Mouse (Mus musculus) embryonic stem cell, embryonic (primary cell): ENCODE measurements around the gene Ntrk1.
"Not testable (repeated sequence)": the region's sequence is repeated elsewhere in the genome, so short reads cannot be mapped to it uniquely, and the experiment has no call there.

Experiments used
- CTCF ChIA-PET, 4 experiments: fragments of 300-600 bp in 2 of 4; fragments of 350-600 bp in 2 of 4; sonication (Branson Sonifier 250); formaldehyde crosslinking; loops; one replicate each; lab custom pipeline; 2022; ENCODE audit warnings: inconsistent platforms in 2 of 4; lab: Charles Lee
- POLR2A ChIA-PET, 4 experiments: fragments of 300-600 bp in 2 of 4; fragments of 350-600 bp in 2 of 4; sonication (Branson Sonifier 250); formaldehyde crosslinking; loops; one replicate each; lab custom pipeline; 2022; ENCODE audit warnings: antibody characterized with exemption in 4 of 4, inconsistent platforms in 1 of 4; lab: Charles Lee

Gene Ntrk1

DNA sequence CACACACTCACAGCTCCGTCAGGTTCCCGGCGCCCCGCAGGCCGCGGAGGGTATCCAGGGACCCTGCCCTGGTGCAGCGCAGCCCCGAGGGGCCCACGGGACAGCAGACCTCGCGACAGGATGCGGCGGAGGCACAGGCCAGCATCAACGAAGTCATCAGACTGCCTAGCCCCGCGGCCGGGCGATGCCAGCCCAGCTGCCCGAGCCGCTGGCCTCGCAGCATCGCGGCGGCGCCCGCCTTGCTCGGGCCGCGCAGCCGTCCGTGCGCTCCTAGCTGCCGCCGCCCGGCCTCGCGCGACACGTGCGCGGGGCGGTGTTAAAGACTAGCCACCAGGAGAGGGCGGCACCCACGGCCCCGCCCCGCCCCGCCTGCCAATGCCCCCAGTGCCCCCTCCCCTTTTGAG lies at the start of gene Ntrk1:
Ntrk1 (minus strand) TSS at position 241 of the 404 bp plus-strand sequence.
- ChIA-PET CTCF (interaction anchor here (0.5 to 4.7 kb wide), 44 partner anchors 8 to 1377 kb away, joined by 3 to 36 read pairs (median 6); partner anchors contain the start of genes Lrrc71 (in 2 of the 4), Nes (in 2 of the 4), Isg20l2 (in 1 of the 4) and Rrnad1 (in 1 of the 4)), POLR2A (interaction anchor here in 3 of 4 experiments (0.7 to 3.7 kb wide), 14 partner anchors 8 to 343 kb away, joined by 3 to 13 read pairs (median 3); no protein-coding TSS in a partner anchor)

- ChIA-PET CTCF (interaction anchor here in 2 of 4 experiments (2.9 to 4.3 kb wide), 3 partner anchors 13 to 71 kb away, joined by 24 to 38 read pairs (median 29); partner anchors contain the start of gene Ntrk1 (in 1 of the 2)), POLR2A (interaction anchor here in 2 of 4 experiments (0.6 to 3.6 kb wide), 4 partner anchors 10 to 309 kb away, joined by 4 to 12 read pairs (median 6); no protein-coding TSS in a partner anchor)
Observed at GRCm38 (mm10) chr3:87840858-87841257, 45.9 kb upstream of the Ntrk1 start.

GRCm38 (mm10) chr3:87838622-87839021 lies 43.7 kb upstream of the Ntrk1 start:
- ChIA-PET CTCF (interaction anchor here (0.5 to 4.3 kb wide), 117 partner anchors 8 to 1136 kb away, joined by 3 to 38 read pairs (median 4); partner anchors contain the start of genes Insrr (in 3 of the 4), Lrrc71 (in 3 of the 4), Ntrk1 (in 3 of the 4) and Prcc (in 2 of the 4)), POLR2A (interaction anchor here (0.6 to 3.6 kb wide), 18 partner anchors 9 to 299 kb away, joined by 3 to 12 read pairs (median 4); partner anchors contain the start of gene Hdgf (in 1 of the 4))

DNA sequence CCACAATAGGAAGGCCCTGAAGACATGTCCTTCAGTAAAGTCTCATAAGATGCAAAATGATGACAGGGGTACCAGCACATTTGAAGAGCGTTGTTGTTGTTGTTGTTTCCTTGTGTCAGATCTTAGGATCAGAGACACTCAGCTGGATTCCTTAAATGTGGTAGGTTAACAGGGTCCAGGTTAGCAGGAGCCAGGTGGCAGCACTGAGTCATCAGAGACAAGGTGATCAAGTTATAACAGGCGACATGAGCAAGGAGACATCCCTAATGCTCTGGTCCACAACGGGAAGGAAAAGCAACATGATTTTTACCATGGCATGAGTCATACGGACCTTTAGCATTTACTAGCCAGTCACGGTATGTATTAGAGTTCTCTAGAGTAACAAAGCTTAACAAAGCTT lies 38.5 kb upstream of the Ntrk1 start:
- POLR2A ChIA-PET: interaction anchor here in 2 of 4 experiments (1.0 to 3.5 kb wide), 3 partner anchors 30 to 52 kb away, joined by 3 to 12 read pairs (median 3); partner anchors contain the start of gene Prcc (in 2 of the 2)
- CTCF ChIA-PET: interaction anchor here in 3 of 4 experiments (0.6 to 2.5 kb wide), 14 partner anchors 12 to 271 kb away, joined by 3 to 13 read pairs (median 4); partner anchors contain the start of genes Lrrc71 (in 1 of the 3) and Ntrk1 (in 1 of the 3)

DNA sequence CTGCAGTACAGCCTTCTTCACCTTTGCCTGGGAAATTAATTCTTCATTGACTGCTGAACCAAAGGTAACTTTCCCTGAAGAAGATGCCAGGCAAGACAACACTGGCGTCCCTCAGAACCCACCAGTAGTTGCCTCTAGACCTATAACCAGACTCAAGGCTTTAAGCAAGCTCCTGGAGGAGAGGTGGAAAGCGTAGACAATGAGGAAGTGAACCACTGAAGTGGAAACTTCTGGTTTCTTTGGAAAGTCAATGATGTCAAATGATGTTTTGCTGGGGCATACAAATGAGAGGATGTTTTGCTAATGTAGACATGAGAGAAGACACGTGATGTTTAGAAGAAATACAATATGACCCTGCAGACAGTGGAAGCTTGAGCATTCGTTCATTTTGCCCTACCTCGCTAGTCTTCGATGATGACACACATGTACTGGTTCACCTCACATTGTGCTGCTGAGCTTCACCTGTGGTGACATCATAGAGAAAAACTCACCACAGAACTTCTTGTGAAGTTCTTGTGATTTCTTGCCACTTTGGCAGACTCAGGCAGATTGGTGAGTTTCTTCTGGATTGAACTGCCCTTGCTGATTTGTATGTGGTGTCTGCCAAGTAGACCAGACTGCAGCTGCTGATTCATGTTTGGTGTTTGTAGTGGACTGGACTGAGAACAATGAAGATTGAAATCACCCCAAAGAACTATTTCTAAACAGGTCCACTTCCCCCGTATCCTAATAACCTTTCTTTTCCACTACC lies 37.3 kb upstream of the Ntrk1 start:
- CTCF ChIA-PET: interaction anchor here in 3 of 4 experiments (1.0 to 2.5 kb wide), 6 partner anchors 13 to 129 kb away, joined by 3 to 13 read pairs (median 4); partner anchors contain the start of genes Lrrc71 (in 1 of the 3) and Ntrk1 (in 1 of the 3)

DNA sequence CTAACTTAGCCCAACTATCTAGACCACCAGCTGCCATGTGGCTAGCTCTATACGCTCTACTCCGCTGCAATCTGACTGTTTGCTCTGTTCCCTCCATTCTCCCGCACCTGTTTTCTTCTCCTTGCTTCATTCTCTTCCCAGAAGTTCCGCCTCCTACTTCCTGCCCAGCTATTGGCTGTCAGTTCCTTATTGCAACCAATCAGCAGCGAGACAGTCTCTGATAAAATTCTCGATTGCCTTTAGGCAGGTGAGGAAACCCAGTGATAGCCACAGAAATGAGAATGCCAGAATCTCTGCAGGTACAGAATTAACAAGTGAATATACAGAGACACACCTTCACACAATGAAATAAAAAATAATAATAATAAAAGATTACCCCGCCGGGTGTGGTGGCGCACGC lies 34.1 kb upstream of the Ntrk1 start:
- ChIA-PET POLR2A (interaction anchor here in 2 of 4 experiments (0.7 to 1.1 kb wide), 4 partner anchors 12 to 151 kb away, joined by 3 to 4 read pairs (median 3); no protein-coding TSS in a partner anchor), CTCF (interaction anchor here (0.5 to 2.0 kb wide), 17 partner anchors 10 to 132 kb away, joined by 3 to 16 read pairs (median 4); partner anchors contain the start of gene Ntrk1 (in 1 of the 4))

More for the DNA sequence above, 37.3 kb upstream of the Ntrk1 start:
- POLR2A ChIA-PET: interaction anchor here in 2 of 4 experiments (1.2 to 3.5 kb wide), 3 partner anchors 31 to 138 kb away, joined by 3 to 12 read pairs (median 3); partner anchors contain the start of genes Nes (in 1 of the 2) and Prcc (in 1 of the 2)

DNA sequence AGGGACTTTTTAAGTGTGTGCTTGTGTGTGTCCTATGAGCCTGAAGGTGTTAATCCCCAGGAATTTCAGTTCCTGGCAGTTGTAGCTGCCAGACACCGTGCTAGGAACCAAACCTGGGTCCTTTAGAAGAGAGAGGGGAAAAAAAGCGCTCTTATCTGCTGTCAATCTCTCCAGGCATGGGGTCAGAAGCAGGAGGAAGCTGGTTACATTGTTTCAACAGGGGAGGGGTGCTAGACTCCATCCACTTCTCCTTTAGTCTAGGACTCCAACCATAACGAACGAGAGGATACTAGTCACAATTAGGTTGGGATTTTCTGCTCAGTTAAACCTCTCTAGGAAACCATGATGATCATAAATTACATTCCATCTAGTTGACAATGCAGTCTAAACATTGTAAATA lies 33.5 kb upstream of the Ntrk1 start:
- ChIA-PET POLR2A (interaction anchor here in 2 of 4 experiments (0.7 to 1.1 kb wide), 4 partner anchors 11 to 152 kb away, joined by 3 to 4 read pairs (median 3); no protein-coding TSS in a partner anchor), CTCF (interaction anchor here (0.5 to 2.0 kb wide), 17 partner anchors 10 to 133 kb away, joined by 3 to 16 read pairs (median 4); partner anchors contain the start of gene Ntrk1 (in 1 of the 4))

DNA sequence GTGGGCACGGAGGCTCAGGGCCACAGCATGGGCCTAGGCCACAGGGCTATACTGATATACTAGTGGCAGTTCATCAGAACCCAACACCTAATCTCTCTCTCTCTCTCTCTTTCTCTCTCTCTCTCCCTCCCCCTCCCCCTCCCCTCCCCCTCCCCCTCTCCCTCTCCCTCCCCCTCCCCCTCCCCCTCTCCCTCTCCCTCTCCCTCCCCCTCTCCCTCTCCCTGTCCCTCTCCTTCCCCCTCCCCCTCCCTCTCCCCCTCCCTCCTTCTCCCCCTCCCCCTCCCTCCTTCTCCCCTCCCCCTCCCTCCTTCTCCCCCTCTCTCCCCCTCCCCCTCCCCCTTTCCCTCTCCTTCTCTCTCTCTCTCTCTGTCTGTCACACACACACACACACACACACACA lies 29.2 kb upstream of the Ntrk1 start, which contains the start of gene Pear1:
Pear1 (minus strand) TSS at position 101 of the 400 bp plus-strand sequence.
- CTCF ChIA-PET, POLR2A ChIA-PET: not testable (repeated sequence)

DNA sequence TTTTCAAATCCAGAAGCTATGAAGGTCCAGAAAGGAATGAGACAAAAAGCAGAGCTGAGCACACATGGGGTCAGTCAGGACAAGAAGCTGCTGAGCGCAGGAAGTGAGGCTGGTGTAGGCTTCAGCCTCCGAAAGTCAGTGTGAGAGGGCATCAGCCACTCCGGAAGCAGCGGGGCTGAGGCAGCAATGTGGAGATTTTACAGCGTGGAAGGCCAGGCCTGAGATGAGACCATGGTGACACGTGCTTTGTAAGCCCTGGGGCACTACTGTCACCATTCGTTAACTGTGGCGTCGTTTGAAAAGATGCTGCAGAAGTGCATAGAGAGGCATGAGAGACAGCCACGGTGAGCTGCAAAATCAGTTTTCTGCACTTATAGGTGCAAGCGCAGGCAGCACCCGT lies 23.3 kb upstream of the Ntrk1 start:
- POLR2A ChIA-PET: interaction anchor here in 2 of 4 experiments (0.8 to 1.4 kb wide), 6 partner anchors 13 to 68 kb away, joined by 3 to 4 read pairs (median 3); partner anchors contain the start of genes Ntrk1 (in 1 of the 2) and Prcc (in 1 of the 2)
- CTCF ChIA-PET: interaction anchor here in 3 of 4 experiments (1.0 to 5.9 kb wide), 11 partner anchors 14 to 169 kb away, joined by 3 to 33 read pairs (median 13); partner anchors contain the start of genes Ntrk1 (in 2 of the 3) and Lrrc71 (in 1 of the 3)

GRCm38 (mm10) chr3:87816646-87817093 lies 21.7 kb upstream of the Ntrk1 start:
- POLR2A ChIA-PET: interaction anchor here in 3 of 4 experiments (0.6 to 3.2 kb wide), 11 partner anchors 12 to 245 kb away, joined by 3 to 13 read pairs (median 4); partner anchors contain the start of genes Insrr (in 1 of the 3), Lrrc71 (in 1 of the 3), Ntrk1 (in 1 of the 3) and Prcc (in 1 of the 3)

GRCm38 (mm10) chr3:87816166-87816565 lies 21.2 kb upstream of the Ntrk1 start:
- POLR2A ChIA-PET: interaction anchor here in 2 of 4 experiments (0.8 to 3.2 kb wide), 4 partner anchors 9 to 48 kb away, joined by 3 to 13 read pairs (median 4); partner anchors contain the start of genes Insrr (in 1 of the 2) and Ntrk1 (in 1 of the 2)
- CTCF ChIA-PET: interaction anchor here (0.6 to 5.9 kb wide), 21 partner anchors 8 to 67 kb away, joined by 3 to 33 read pairs (median 7); partner anchors contain the start of genes Ntrk1 (in 2 of the 4) and Lrrc71 (in 1 of the 4)

More at GRCm38 (mm10) chr3:87816646-87817093, 21.7 kb upstream of the Ntrk1 start:
- CTCF ChIA-PET: interaction anchor here (0.6 to 5.9 kb wide), 29 partner anchors 9 to 170 kb away, joined by 3 to 33 read pairs (median 5); partner anchors contain the start of genes Ntrk1 (in 2 of the 4) and Lrrc71 (in 1 of the 4)

DNA sequence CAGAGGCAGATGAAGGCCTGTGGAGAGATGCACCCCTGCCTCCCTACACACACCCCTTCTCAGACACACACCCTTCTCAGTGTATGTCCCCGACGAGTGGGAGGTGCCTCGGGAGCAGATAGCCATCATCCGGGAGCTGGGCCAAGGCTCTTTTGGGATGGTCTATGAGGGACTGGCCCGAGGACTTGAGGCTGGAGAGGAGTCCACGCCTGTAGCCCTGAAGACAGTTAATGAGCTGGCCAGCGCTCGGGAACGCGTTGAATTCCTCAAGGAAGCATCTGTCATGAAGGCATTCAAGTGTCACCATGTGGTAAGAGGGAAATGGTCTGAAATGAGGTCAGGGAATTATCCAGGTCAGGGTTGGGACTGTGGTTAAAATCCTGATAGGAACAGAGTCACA lies 17.9 kb upstream of the Ntrk1 start:
- ChIA-PET POLR2A (no interaction called here), CTCF (interaction anchor here in 2 of 4 experiments (0.6 to 0.8 kb wide), 2 partner anchors 16 to 69 kb away, joined by 3 read pairs; no protein-coding TSS in a partner anchor)

DNA sequence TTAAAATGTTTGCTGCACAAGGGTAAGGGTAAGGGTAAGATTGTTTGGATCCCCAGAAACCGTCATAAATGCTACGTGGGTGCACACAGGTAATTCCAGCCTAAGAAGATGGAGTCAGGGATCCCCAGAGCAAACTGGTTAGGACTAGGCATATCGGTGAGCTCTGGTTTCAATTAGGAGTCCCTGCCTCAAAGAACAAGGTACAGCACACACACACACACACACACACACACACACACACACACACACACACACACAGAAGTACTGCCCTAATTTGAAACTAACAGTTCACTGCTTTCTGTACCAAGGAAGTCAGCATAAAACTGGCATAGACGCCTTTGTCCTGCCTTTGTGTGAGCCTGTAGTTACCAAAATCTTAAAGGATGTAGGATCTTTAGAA lies 17.5 kb upstream of the Ntrk1 start:
- POLR2A ChIA-PET: interaction anchor here in 1 of 4 experiments (0.7 kb wide), 1 partner anchor 102 kb away, joined by 3 read pairs; no protein-coding TSS in a partner anchor
- CTCF ChIA-PET: interaction anchor here in 3 of 4 experiments (0.6 to 0.8 kb wide), 3 partner anchors 10 to 17 kb away, joined by 3 read pairs; no protein-coding TSS in a partner anchor

DNA sequence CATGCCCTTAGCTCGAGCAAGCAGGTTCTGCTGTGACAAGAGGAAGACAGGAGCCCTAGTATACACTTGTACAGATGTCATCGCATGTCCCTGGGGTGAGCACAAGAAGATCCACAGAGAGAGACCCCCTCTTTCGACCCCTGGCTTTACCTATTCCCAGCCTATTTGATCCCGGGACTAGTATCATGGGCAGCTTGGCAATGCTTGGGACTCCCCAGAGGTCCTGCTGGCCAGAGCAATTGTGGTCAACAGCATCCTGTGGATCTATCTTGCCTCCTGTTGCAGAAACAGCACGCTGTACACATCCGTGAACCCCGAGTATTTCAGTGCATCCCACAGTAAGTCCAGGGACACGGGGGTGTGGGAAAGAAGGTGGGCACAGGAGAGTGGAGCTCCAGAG lies 16.3 kb upstream of the Ntrk1 start:
- ChIA-PET POLR2A (no interaction called here), CTCF (interaction anchor here in 2 of 4 experiments (0.7 to 1.4 kb wide), 3 partner anchors 27 to 28 kb away, joined by 3 read pairs; no protein-coding TSS in a partner anchor)

DNA sequence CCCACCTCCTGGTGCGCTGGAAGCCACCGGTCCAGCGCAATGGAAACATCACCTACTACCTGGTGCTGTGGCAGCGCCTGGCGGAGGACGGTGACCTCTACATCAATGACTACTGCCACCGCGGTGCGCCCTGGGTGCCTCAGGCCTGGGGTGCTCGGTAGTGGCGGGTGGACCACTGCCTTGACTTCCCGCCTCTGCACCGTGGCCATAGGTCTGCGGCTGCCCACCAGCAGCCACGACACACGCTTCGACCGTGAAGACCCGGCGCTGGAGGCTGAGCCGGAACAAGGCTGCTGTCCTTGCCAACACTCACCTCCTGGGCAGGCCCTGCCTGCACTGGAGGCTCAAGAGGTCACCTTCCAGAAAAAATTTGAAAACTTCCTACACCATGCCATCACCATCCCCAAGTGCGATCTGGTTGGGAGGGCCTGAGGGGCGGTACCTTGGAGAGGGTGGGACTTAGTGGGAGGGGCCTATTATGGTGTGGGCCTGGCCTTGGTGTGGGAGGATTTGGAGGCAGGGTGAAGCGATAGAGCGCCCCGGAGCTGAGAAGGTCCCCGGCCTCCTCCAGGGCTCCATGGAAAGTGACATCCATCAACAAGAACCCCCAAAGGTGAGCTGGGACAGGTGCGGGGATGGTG lies 14.5 kb upstream of the Ntrk1 start:
- ChIA-PET CTCF (interaction anchor here in 3 of 4 experiments (0.6 to 1.8 kb wide), 8 partner anchors 13 to 161 kb away, joined by 3 to 6 read pairs (median 4); partner anchors contain the start of gene Insrr (in 1 of the 3)), POLR2A (interaction anchor here in 2 of 4 experiments (0.7 to 1.0 kb wide), 5 partner anchors 15 to 151 kb away, joined by 3 read pairs; partner anchors contain the start of genes Ntrk1 (in 1 of the 2) and Prcc (in 1 of the 2))
